Mouse (Mus musculus): ENCODE results near the gene Atp6ap1l. TPM values are rescaled to one million over a fixed set of nuclear protein-coding genes. Genes with fewer than 3 reads are reported as not detected.

Atp6ap1l gene
- total and polyA plus RNA-seq, 2 experiments from 2014 or later = 0.21 to 0.86 TPM

GRCm38 (mm10) chr13:90894819-90895218, 10.3 kb downstream of the Atp6ap1l start:
- H3K36me3 ChIP-seq (ENCODE audit: insufficient read depth, low read length) = no peaks in the 10 kb centered on the region
- no peak overlapping the region for H3K4me3 ChIP-seq (ENCODE audit: low read length)
- H3K9me3 ChIP-seq (ENCODE audit: low read length) = no peaks in the 10 kb centered on the region
- no peak for ATAC-seq
- H3K27me3 ChIP-seq (ENCODE audit: insufficient read depth, low read length) = no peaks in the 10 kb centered on the region
- no peak overlapping the region for H3K9ac ChIP-seq (replicated peaks; ENCODE audit: low read length)
- no peak for TF ChIP-seq CTCF (IDR thresholded peaks at IDR 0.05; ENCODE audit: low read depth)
- WGBS = 78% methylated on average over 4 of the region's 4 CpGs
- no peak overlapping the region for H3K27ac ChIP-seq
- DNase-seq (ENCODE audit: low spot score) = no peak
- no peaks in the 10 kb centered on the region for H3K4me1 ChIP-seq (ENCODE audit: insufficient read depth, low read length)
- H3K4me2 ChIP-seq (ENCODE audit: low read depth, low read length) = no peak overlapping the region

- H3K9me3 ChIP-seq (ENCODE audit: low read length) = no peaks in the 10 kb centered on the region
- H3K4me2 ChIP-seq (ENCODE audit: low read depth, low read length) = no peak overlapping the region
- no peak overlapping the region for H3K27ac ChIP-seq
- H3K4me3 ChIP-seq (ENCODE audit: low read length) = no peak overlapping the region
- 91% methylated on average over 5 of the region's 5 CpGs for WGBS
- H3K27me3 ChIP-seq (ENCODE audit: insufficient read depth, low read length) = no peaks in the 10 kb centered on the region
- DNase-seq (ENCODE audit: low spot score) (no peak), ATAC-seq (no peak)
- H3K9ac ChIP-seq (replicated peaks; ENCODE audit: low read length) = no peak overlapping the region
- no peaks in the 10 kb centered on the region for H3K4me1 ChIP-seq (ENCODE audit: insufficient read depth, low read length)
- no peaks in the 10 kb centered on the region for H3K36me3 ChIP-seq (ENCODE audit: insufficient read depth, low read length)
- TF ChIP-seq CTCF (IDR thresholded peaks at IDR 0.05; ENCODE audit: low read depth) = no peak
Observed at GRCm38 (mm10) chr13:90890111-90890510, 15.0 kb downstream of the Atp6ap1l start.

GRCm38 (mm10) chr13:90886568-90886983, 18.6 kb downstream of the Atp6ap1l start:
- H3K4me1 ChIP-seq (ENCODE audit: insufficient read depth, low read length) = no peaks in the 10 kb centered on the region
- peak overlapping the region; percentile 34 for H3K4me3 ChIP-seq (ENCODE audit: low read length)
- no peak overlapping the region for H3K9ac ChIP-seq (replicated peaks; ENCODE audit: low read length)
- no peaks in the 10 kb centered on the region for H3K36me3 ChIP-seq (ENCODE audit: insufficient read depth, low read length)
- peak; percentile 90 for DNase-seq (ENCODE audit: low spot score)
- H3K4me2 ChIP-seq (ENCODE audit: low read depth, low read length) = peak overlapping the region; percentile 80
- H3K27ac ChIP-seq = no peak overlapping the region
- 1% methylated on average over 18 of the region's 18 CpGs for WGBS
- H3K9me3 ChIP-seq (ENCODE audit: low read length) = no peaks in the 10 kb centered on the region
- no peaks in the 10 kb centered on the region for H3K27me3 ChIP-seq (ENCODE audit: insufficient read depth, low read length)
- peak; percentile 85 for ATAC-seq
- TF ChIP-seq CTCF (IDR thresholded peaks at IDR 0.05; ENCODE audit: low read depth) = peak; percentile 80

GRCm38 (mm10) chr13:90885856-90886532, 19.2 kb downstream of the Atp6ap1l start:
- no peak; the same call in 1 of the 2 replicates for ATAC-seq
- 56% methylated on average over 13 of the region's 13 CpGs for WGBS
- H3K9me3 ChIP-seq (ENCODE audit: low read length) = no peaks in the 10 kb centered on the region
- no peak overlapping the region for H3K27ac ChIP-seq
- H3K4me2 ChIP-seq (ENCODE audit: low read depth, low read length) = peak overlapping the region; percentile 80
- H3K4me1 ChIP-seq (ENCODE audit: insufficient read depth, low read length) = no peaks in the 10 kb centered on the region
- H3K9ac ChIP-seq (replicated peaks; ENCODE audit: low read length) = no peak overlapping the region
- peak overlapping the region; percentile 34 for H3K4me3 ChIP-seq (ENCODE audit: low read length)
- DNase-seq (ENCODE audit: low spot score) = no peak
- no peak for TF ChIP-seq CTCF (IDR thresholded peaks at IDR 0.05; ENCODE audit: low read depth)
- no peaks in the 10 kb centered on the region for H3K36me3 ChIP-seq (ENCODE audit: insufficient read depth, low read length)
- no peaks in the 10 kb centered on the region for H3K27me3 ChIP-seq (ENCODE audit: insufficient read depth, low read length)

- no peak for DNase-seq (ENCODE audit: low spot score)
- TF ChIP-seq CTCF (IDR thresholded peaks at IDR 0.05; ENCODE audit: low read depth) = no peak
- no peaks in the 10 kb centered on the region for H3K4me1 ChIP-seq (ENCODE audit: insufficient read depth, low read length)
- H3K4me3 ChIP-seq (ENCODE audit: low read length) = no peak overlapping the region
- H3K27ac ChIP-seq = no peak overlapping the region
- 85% methylated on average over 1 of the region's 1 CpGs for WGBS
- no peaks in the 10 kb centered on the region for H3K36me3 ChIP-seq (ENCODE audit: insufficient read depth, low read length)
- H3K4me2 ChIP-seq (ENCODE audit: low read depth, low read length) = no peak overlapping the region
- no peak overlapping the region for H3K9ac ChIP-seq (replicated peaks; ENCODE audit: low read length)
- no peak for ATAC-seq
- H3K9me3 ChIP-seq (ENCODE audit: low read length) = no peaks in the 10 kb centered on the region
- H3K27me3 ChIP-seq (ENCODE audit: insufficient read depth, low read length) = no peaks in the 10 kb centered on the region
Observed at GRCm38 (mm10) chr13:90881727-90882429, 23.3 kb downstream of the Atp6ap1l start.

- TF ChIP-seq CTCF (IDR thresholded peaks at IDR 0.05; ENCODE audit: low read depth) = no peak
- H3K9ac ChIP-seq (replicated peaks; ENCODE audit: low read length) = no peak overlapping the region
- H3K27ac ChIP-seq = no peak overlapping the region
- no peak for ATAC-seq
- 56% methylated on average over 4 of the region's 4 CpGs for WGBS
- H3K4me3 ChIP-seq (ENCODE audit: low read length) = no peak overlapping the region
- no peak for DNase-seq (ENCODE audit: low spot score)
- no peaks in the 10 kb centered on the region for H3K27me3 ChIP-seq (ENCODE audit: insufficient read depth, low read length)
- H3K36me3 ChIP-seq (ENCODE audit: insufficient read depth, low read length) = no peaks in the 10 kb centered on the region
- H3K4me2 ChIP-seq (ENCODE audit: low read depth, low read length) = no peak overlapping the region
- no peaks in the 10 kb centered on the region for H3K9me3 ChIP-seq (ENCODE audit: low read length)
- no peaks in the 10 kb centered on the region for H3K4me1 ChIP-seq (ENCODE audit: insufficient read depth, low read length)
Observed at GRCm38 (mm10) chr13:90871579-90871978, 33.6 kb downstream of the Atp6ap1l start.

GRCm38 (mm10) chr13:90869157-90869556, 36.0 kb downstream of the Atp6ap1l start:
- Histone ChIP-seq H3K9ac (replicated peaks; ENCODE audit: low read length) (no peak overlapping the region), H3K4me1 (ENCODE audit: insufficient read depth, low read length) (no peaks in the 10 kb centered on the region), H3K4me3 (ENCODE audit: low read length) (no peak overlapping the region), H3K27ac (no peak overlapping the region), H3K4me2 (ENCODE audit: low read depth, low read length) (no peak overlapping the region), H3K27me3 (ENCODE audit: insufficient read depth, low read length) (no peaks in the 10 kb centered on the region), H3K36me3 (ENCODE audit: insufficient read depth, low read length) (no peaks in the 10 kb centered on the region), H3K9me3 (ENCODE audit: low read length) (no peaks in the 10 kb centered on the region)
- ATAC-seq (no peak), DNase-seq (ENCODE audit: low spot score) (no peak)
- TF ChIP-seq CTCF (IDR thresholded peaks at IDR 0.05; ENCODE audit: low read depth) = no peak
- WGBS = 37% methylated on average over 4 of the region's 4 CpGs

All from hindbrain, postnatal 0 days (tissue).